In genomic region chr9:58275115-58275774, GRCm38 (mm10) we compare ENCODE assay signal across 8 mouse cellular contexts. TPM values are rescaled to one million over a fixed set of nuclear protein-coding genes. Genes with fewer than 3 reads are reported as not detected.
A peak's percentile ranks its signal among the peaks of the same experiment; 100 is the strongest.
DNase-seq lines count a peak whose midpoint lies in the region; ATAC-seq and TF ChIP-seq lines count a peak whose summit lies in the region.

No protein-coding gene starts in this region.

- H3K4me1 ChIP-seq in liver, embryonic 15.5 days (replicated peaks), result peaks cover 30% of the 10 kb centered on the region
- peaks cover 12% of the 10 kb centered on the region; the same call in 1 of the 2 replicates for H3K4me1 ChIP-seq in small intestine, adult 2 months (ENCODE audit: control insufficient read depth, insufficient read depth, insufficient read length, low read length)

- no peak for TF ChIP-seq POLR2A in small intestine, adult 2 months (IDR thresholded peaks at IDR 0.05; ENCODE audit: low read depth, low read length)

- no peak overlapping the region for H3K4me3 ChIP-seq in layer of hippocampus, adult 2 months
- no peak overlapping the region for H3K4me3 ChIP-seq in liver, embryonic 15.5 days (replicated peaks)
- H3K4me3 ChIP-seq in small intestine, adult 2 months (ENCODE audit: low read depth, low read length), result no peak overlapping the region; the same call in 1 of the 2 replicates

- no peaks in the 10 kb centered on the region for H3K27me3 ChIP-seq in liver, embryonic 15.5 days
- no peaks in the 10 kb centered on the region for H3K27me3 ChIP-seq in small intestine, adult 2 months (ENCODE audit: control insufficient read depth, insufficient read depth, low read length)

- H3K9ac ChIP-seq in liver, embryonic 15.5 days, result no peak overlapping the region

- peak overlapping the region; percentile 67; the same call in 1 of the 2 replicates for H3K27ac ChIP-seq in layer of hippocampus, adult 2 months
- H3K27ac ChIP-seq in liver, embryonic 15.5 days (replicated peaks), result peak overlapping the region; percentile 80
- H3K27ac ChIP-seq in small intestine, adult 2 months (ENCODE audit: insufficient read depth, low read depth, low read length), result peak overlapping the region; percentile 53

- ATAC-seq in liver, embryonic 15.5 days (ENCODE audit: insufficient read depth), result peak; percentile 72

- H3K9me3 ChIP-seq in liver, embryonic 15.5 days (replicated peaks), result no peaks in the 10 kb centered on the region

- no peaks in the 10 kb centered on the region for H3K36me3 ChIP-seq in liver, embryonic 15.5 days (replicated peaks)
- H3K36me3 ChIP-seq in small intestine, adult 2 months (ENCODE audit: control insufficient read depth, insufficient read depth, low read length), result no peaks in the 10 kb centered on the region

- DNase-seq in layer of hippocampus, adult 2 months (ENCODE audit: low spot score in 2 of 2), result no peak
- no peak for DNase-seq in layer of hippocampus, adult 18-20 months (ENCODE audit: low spot score in 2 of 2)
- DNase-seq in adrenal gland, adult (ENCODE audit: inconsistent age in 2 of 2, low spot score in 1 of 2), result peak; percentile 51 to 80
- DNase-seq in fat pad, adult 2 months (ENCODE audit: extremely low read depth, low read depth, low spot score), result peak; percentile 56
- peak; percentile 84 for DNase-seq in induced T-regulatory cell, adult 2 months (ENCODE audit: low read depth)
- no peak for DNase-seq in right cerebral cortex, adult 2 months (ENCODE audit: low spot score in 2 of 2)

- TF ChIP-seq CTCF in layer of hippocampus, adult 2 months (conservative IDR thresholded peaks at IDR 0.05), result no peak
- TF ChIP-seq CTCF in small intestine, adult 2 months (IDR thresholded peaks at IDR 0.05; ENCODE audit: extremely low read depth, insufficient read length, insufficient replicate concordance, low read depth, low read length), result no peak

- peak overlapping the region; percentile 28 for H3K4me2 ChIP-seq in liver, embryonic 15.5 days

- 15% methylated on average over 8 of the region's 8 CpGs for WGBS in liver, embryonic 15.5 days (ENCODE audit: insufficient replicate concordance)
- 45% methylated on average over 8 of the region's 8 CpGs for WGBS in small intestine, adult 2 months

RNA-seq across cellular contexts. Expression of gene Stoml1, which starts 22.3 kb away (rescaled TPM):
- 10 to 100 TPM; 78.6 to 78.7 TPM for total RNA-seq in layer of hippocampus, adult 2 months (2021)
- 10 to 100 TPM; 77.5 to 80.3 TPM for total RNA-seq in layer of hippocampus, adult 18-20 months (2021)
- 4.1 and 5.0 TPM in 2 replicates for polyA plus RNA-seq in liver, embryonic 15.5 days (2015; fragmentation: Nextera tagmentation; extraction: Ambion mirVana)
- polyA plus RNA-seq in small intestine, adult 2 months (2012; rRNA removed), result 9.9 and 21.3 TPM in 2 replicates

RNA-seq across cellular contexts. Expression of gene Pml, which starts 25.7 kb away (rescaled TPM):
- total RNA-seq in layer of hippocampus, adult 2 months (2021), result 10 to 100 TPM; 11.9 to 14.2 TPM
- 10 to 100 TPM; 13.2 to 15.8 TPM for total RNA-seq in layer of hippocampus, adult 18-20 months (2021)
- polyA plus RNA-seq in liver, embryonic 15.5 days (2015; fragmentation: Nextera tagmentation; extraction: Ambion mirVana), result 19.3 and 22.0 TPM in 2 replicates
- 18.4 and 45.0 TPM in 2 replicates for polyA plus RNA-seq in small intestine, adult 2 months (2012; rRNA removed)

RNA-seq across cellular contexts. Expression of gene Loxl1, which starts 37.7 kb away (rescaled TPM):
- total RNA-seq in layer of hippocampus, adult 2 months (2021), result 1 to 10 TPM; 3.2 to 3.3 TPM
- 1 to 10 TPM; 2.5 to 3.2 TPM for total RNA-seq in layer of hippocampus, adult 18-20 months (2021)
- 2.7 TPM in 2 replicates for polyA plus RNA-seq in liver, embryonic 15.5 days (2015; fragmentation: Nextera tagmentation; extraction: Ambion mirVana)
- polyA plus RNA-seq in small intestine, adult 2 months (2012; rRNA removed), result 15.6 and 26.7 TPM in 2 replicates

Comparison
In these comparisons a context has a peak if more than half of its experiments do, and no peak if none do; other contexts are left out.
1. DNase-seq: peak in adrenal gland, adult (2 of 2), fat pad, adult 2 months (single experiment) and induced T-regulatory cell, adult 2 months (single experiment); none in layer of hippocampus, adult 2 months (0 of 2), layer of hippocampus, adult 18-20 months (0 of 2) and right cerebral cortex, adult 2 months (0 of 2).
2. Peak in every context shown above with its lines, with median percentiles within 50 percentile points of each other: H3K27ac ChIP-seq.